Mouse (Mus musculus) layer of hippocampus, adult 6 months (tissue): ENCODE results near the gene Crym. TPM values are rescaled to one million over a fixed set of nuclear protein-coding genes. Genes with fewer than 3 reads are reported as not detected.

Experiments
- long read RNA-seq, 2 experiments: library from polyadenylated mRNA; unstranded; transcript quantifications; one replicate each; pipeline ENCODE4 v2.0.0; 2019 to 2020
- polyA plus RNA-seq: library from polyadenylated mRNA; unstranded; fragments of <200 nt; fragmentation: Nextera tagmentation; gene quantifications from 2 replicates; pipeline ENCODE4 v1.2.3, GENCODE M21; 2021

Gene Crym
- 218 and 220 TPM in 2 replicates for polyA plus RNA-seq
- long read RNA-seq, experiment 1, transcript Crym-201 (8 exons, 1,383 nt), result major isoform, 269 of 346 reads
- long read RNA-seq, experiment 1, partial matches to known transcripts, result 50 of 346 reads
- long read RNA-seq, experiment 1, other reads (novel, unspliced or antisense), result 27 of 346 reads
- long read RNA-seq, experiment 2, transcript Crym-201 (8 exons, 1,383 nt), result major isoform, 234 of 256 reads
- long read RNA-seq, experiment 2, partial matches to known transcripts, result 11 of 256 reads
- long read RNA-seq, experiment 2, other reads (novel, unspliced or antisense), result 11 of 256 reads

GRCm38 (mm10) chr7:120201771-120202170 lies at the start of gene Crym:
TSS of gene Crym (minus strand) at chr7:120202111.

GRCm38 (mm10) chr7:120203789-120204188 lies 1.9 kb upstream of the Crym start, which contains the start of gene Abca14:
TSS of gene Abca14 (plus strand) at chr7:120203961.

GRCm38 (mm10) chr7:120173603-120174244 lies 28.2 kb downstream of the Crym start, which contains the start of gene Anks4b:
TSS of gene Anks4b (plus strand) at chr7:120173858.

GRCm38 (mm10) chr7:120145191-120145590 lies 56.7 kb downstream of the Crym start, which contains the start of gene Zp2:
TSS of gene Zp2 (minus strand) at chr7:120145291.

Other genes starting within 250 kb of the Crym start
- 0.30 and 0.43 TPM in 2 replicates for gene Dnah3, start 106.8 kb downstream of the Crym start, polyA plus RNA-seq
- 25.5 and 37.3 TPM in 2 replicates for gene Tmem159, start 99.8 kb downstream of the Crym start, polyA plus RNA-seq
- gene Zp2, start 56.8 kb downstream of the Crym start, polyA plus RNA-seq, result not detected in 2 replicates
- 0.04 and 0.10 TPM in 2 replicates for gene Anks4b, start 28.3 kb downstream of the Crym start, polyA plus RNA-seq
- not detected in 2 replicates for gene Abca14, start 1.9 kb upstream of the Crym start, polyA plus RNA-seq
- gene Abca15, start 126.6 kb upstream of the Crym start, polyA plus RNA-seq, result not detected in 2 replicates
- not detected in 2 replicates for gene Abca16, start 207.5 kb upstream of the Crym start, polyA plus RNA-seq